Mouse (Mus musculus): ENCODE results near the gene Hoxc5. TPM values are rescaled to one million over a fixed set of nuclear protein-coding genes. Genes with fewer than 3 reads are reported as not detected.

Gene Hoxc5
- polyA plus RNA-seq, 1 experiment from 2014 or later, result 4.8 TPM

GRCm38 (mm10) chr15:103024131-103024530 lies 56.9 kb downstream of the Hoxc5 start:
- peaks cover 82% of the 10 kb centered on the region for H3K27me3 ChIP-seq
- H3K9ac ChIP-seq, result no peak overlapping the region
- peak overlapping the region; percentile 34; the same call in 1 of the 2 replicates for H3K27ac ChIP-seq
- H3K4me1 ChIP-seq, result peaks cover 76% of the 10 kb centered on the region
- peak; percentile 29; the same call in 1 of the 2 replicates for ATAC-seq (replicated peaks; ENCODE audit: low FRiP score)
- WGBS, result 11% methylated on average over 2 of the region's 2 CpGs
- no peaks in the 10 kb centered on the region for H3K9me3 ChIP-seq (replicated peaks)
- H3K36me3 ChIP-seq, result no peaks in the 10 kb centered on the region
- no peak overlapping the region for H3K4me3 ChIP-seq (replicated peaks)
- no peak overlapping the region for H3K4me2 ChIP-seq

- peak overlapping the region; percentile 18 for H3K4me3 ChIP-seq (replicated peaks)
- H3K4me2 ChIP-seq, result peak overlapping the region; percentile 54
- no peak for ATAC-seq (replicated peaks; ENCODE audit: low FRiP score)
- peaks cover 77% of the 10 kb centered on the region for H3K27me3 ChIP-seq
- no peaks in the 10 kb centered on the region for H3K36me3 ChIP-seq
- 11% methylated on average over 43 of the region's 43 CpGs for WGBS
- peak overlapping the region; percentile 27; the same call in 1 of the 2 replicates for H3K9ac ChIP-seq
- 0 out of 2 replicates have a peak overlapping the region, but pooled peaks have one; percentile 24 for H3K27ac ChIP-seq
- no peaks in the 10 kb centered on the region for H3K9me3 ChIP-seq (replicated peaks)
- peaks cover 65% of the 10 kb centered on the region for H3K4me1 ChIP-seq
These were observed 60.3 kb downstream of the Hoxc5 start for GRCm38 (mm10) chr15:103027266-103028235.

GRCm38 (mm10) chr15:103028916-103029512 lies 61.8 kb downstream of the Hoxc5 start:
- Histone ChIP-seq H3K4me2 (no peak overlapping the region), H3K4me1 (peaks cover 69% of the 10 kb centered on the region), H3K36me3 (no peaks in the 10 kb centered on the region), H3K27ac (no peak overlapping the region), H3K27me3 (peaks cover 79% of the 10 kb centered on the region), H3K4me3 (replicated peaks) (no peak overlapping the region), H3K9me3 (replicated peaks) (no peaks in the 10 kb centered on the region), H3K9ac (no peak overlapping the region)
- ATAC-seq (replicated peaks; ENCODE audit: low FRiP score), result no peak
- WGBS, result 60% methylated on average over 9 of the region's 9 CpGs

GRCm38 (mm10) chr15:103030142-103030541 lies 62.9 kb downstream of the Hoxc5 start:
- Histone ChIP-seq H3K9me3 (replicated peaks) (no peaks in the 10 kb centered on the region), H3K4me3 (replicated peaks) (no peak overlapping the region), H3K27ac (peak overlapping the region; percentile 32; the same call in 1 of the 2 replicates), H3K9ac (no peak overlapping the region), H3K4me2 (no peak overlapping the region), H3K4me1 (peaks cover 74% of the 10 kb centered on the region), H3K27me3 (peaks cover 75% of the 10 kb centered on the region), H3K36me3 (no peaks in the 10 kb centered on the region)
- ATAC-seq (replicated peaks; ENCODE audit: low FRiP score), result no peak
- WGBS, result 31% methylated on average over 8 of the region's 8 CpGs

GRCm38 (mm10) chr15:103032167-103032566 lies 64.9 kb downstream of the Hoxc5 start:
- Histone ChIP-seq H3K9me3 (replicated peaks) (no peaks in the 10 kb centered on the region), H3K4me3 (replicated peaks) (0 out of 2 replicates have a peak overlapping the region, but pooled peaks have one; percentile 19), H3K9ac (no peak overlapping the region), H3K36me3 (no peaks in the 10 kb centered on the region), H3K4me2 (peak overlapping the region; percentile 47), H3K27ac (peak overlapping the region; percentile 72), H3K27me3 (peaks cover 76% of the 10 kb centered on the region), H3K4me1 (peaks cover 76% of the 10 kb centered on the region)
- WGBS, result no CpG with 5 or more reads among the region's 3 CpGs
- ATAC-seq (replicated peaks; ENCODE audit: low FRiP score), result no peak

- H3K27me3 ChIP-seq, result peaks cover 78% of the 10 kb centered on the region
- H3K36me3 ChIP-seq, result no peaks in the 10 kb centered on the region
- no peak overlapping the region for H3K9ac ChIP-seq
- peaks cover 75% of the 10 kb centered on the region for H3K4me1 ChIP-seq
- H3K4me2 ChIP-seq, result peak overlapping the region; percentile 47
- peak overlapping the region; percentile 72 for H3K27ac ChIP-seq
- peak; percentile 28; the same call in 1 of the 2 replicates for ATAC-seq (replicated peaks; ENCODE audit: low FRiP score)
- peak overlapping the region; percentile 19 for H3K4me3 ChIP-seq (replicated peaks)
- no peaks in the 10 kb centered on the region for H3K9me3 ChIP-seq (replicated peaks)
- WGBS, result 1% methylated on average over 26 of the region's 26 CpGs
These were observed 65.7 kb downstream of the Hoxc5 start for GRCm38 (mm10) chr15:103032646-103033575.

GRCm38 (mm10) chr15:103034043-103034806 lies 67.0 kb downstream of the Hoxc5 start:
- Histone ChIP-seq H3K4me2 (peak overlapping the region; percentile 85), H3K36me3 (no peaks in the 10 kb centered on the region), H3K27ac (peak overlapping the region; percentile 93), H3K4me3 (replicated peaks) (peak overlapping the region; percentile 49), H3K9ac (peak overlapping the region; percentile 54), H3K9me3 (replicated peaks) (no peaks in the 10 kb centered on the region), H3K4me1 (peaks cover 84% of the 10 kb centered on the region), H3K27me3 (peaks cover 71% of the 10 kb centered on the region)
- 3% methylated on average over 24 of the region's 24 CpGs for WGBS
- ATAC-seq (replicated peaks; ENCODE audit: low FRiP score), result 0 out of 2 replicates have a peak, but pooled peaks have one; percentile 27

- WGBS, result 1% methylated on average over 34 of the region's 34 CpGs
- Histone ChIP-seq H3K27ac (peak overlapping the region; percentile 93), H3K4me1 (peaks cover 90% of the 10 kb centered on the region), H3K4me2 (peak overlapping the region; percentile 85), H3K36me3 (no peaks in the 10 kb centered on the region), H3K9ac (peak overlapping the region; percentile 54), H3K9me3 (replicated peaks) (no peaks in the 10 kb centered on the region), H3K4me3 (replicated peaks) (peak overlapping the region; percentile 49), H3K27me3 (peaks cover 72% of the 10 kb centered on the region)
- ATAC-seq (replicated peaks; ENCODE audit: low FRiP score), result peak; percentile 88
These were observed 67.7 kb downstream of the Hoxc5 start for GRCm38 (mm10) chr15:103034807-103035547.

- no peak for ATAC-seq (replicated peaks; ENCODE audit: low FRiP score)
- Histone ChIP-seq H3K4me1 (peaks cover 90% of the 10 kb centered on the region), H3K27ac (peak overlapping the region; percentile 93)
These were observed 68.3 kb downstream of the Hoxc5 start for GRCm38 (mm10) chr15:103035548-103035881.

GRCm38 (mm10) chr15:103037579-103037978 lies 70.3 kb downstream of the Hoxc5 start:
- Histone ChIP-seq H3K9me3 (replicated peaks) (no peaks in the 10 kb centered on the region), H3K4me1 (peaks cover 97% of the 10 kb centered on the region), H3K4me2 (no peak overlapping the region), H3K36me3 (no peaks in the 10 kb centered on the region), H3K9ac (no peak overlapping the region), H3K27ac (no peak overlapping the region), H3K27me3 (peaks cover 74% of the 10 kb centered on the region), H3K4me3 (replicated peaks) (no peak overlapping the region)
- no peak for ATAC-seq (replicated peaks; ENCODE audit: low FRiP score)
- 30% methylated on average over 1 of the region's 1 CpGs for WGBS

More at GRCm38 (mm10) chr15:103035548-103035881, 68.3 kb downstream of the Hoxc5 start:
- no peaks in the 10 kb centered on the region for H3K9me3 ChIP-seq (replicated peaks)
- H3K36me3 ChIP-seq, result no peaks in the 10 kb centered on the region
- 3% methylated on average over 14 of the region's 14 CpGs for WGBS
- peaks cover 72% of the 10 kb centered on the region for H3K27me3 ChIP-seq
- peak overlapping the region; percentile 33 for H3K9ac ChIP-seq
- peak overlapping the region; percentile 49 for H3K4me3 ChIP-seq (replicated peaks)
- peak overlapping the region; percentile 85 for H3K4me2 ChIP-seq
